In genomic region chr1:74790095-74790494, GRCm38 (mm10) we compare ENCODE assay signal across 23 mouse cellular contexts. TPM values are rescaled to one million over a fixed set of nuclear protein-coding genes. Genes with fewer than 3 reads are reported as not detected.
"Had no signal": no experiment of that assay in that cellular context is flagged by ENCODE, and none has a peak within 500 bp of the region (broad histone marks: within the 10 kb centered on the region; RNA-seq: fewer than 3 reads in every experiment).

No protein-coding gene starts in this region.

- H3K9ac ChIP-seq: kidney, embryonic 15.5 days; liver, embryonic 13.5 days; neural tube, embryonic 13.5 days; stomach, embryonic 15.5 days had no signal

- H3K36me3 ChIP-seq: kidney, embryonic 15.5 days; liver, embryonic 13.5 days; neural tube, embryonic 13.5 days; stomach, embryonic 15.5 days had no signal

- H3K4me3 ChIP-seq: kidney, embryonic 15.5 days; left cerebral cortex, adult 2 months; liver, embryonic 13.5 days; neural tube, embryonic 13.5 days; stomach, embryonic 15.5 days had no signal

- H3K27ac ChIP-seq: kidney, embryonic 15.5 days; left cerebral cortex, adult 2 months; liver, embryonic 13.5 days; neural tube, embryonic 13.5 days; stomach, embryonic 15.5 days had no signal

- H3K4me2 ChIP-seq: kidney, embryonic 15.5 days; liver, embryonic 13.5 days; neural tube, embryonic 13.5 days; stomach, embryonic 15.5 days had no signal

- DNase-seq: kidney, adult 8-10 months; kidney, postnatal 10 days; kidney, postnatal 36 days; layer of hippocampus, postnatal 36 days; left cerebral cortex, postnatal 4 days; liver, embryonic 13.5 days; lung, adult 2 months; lung, postnatal 14 days; lung, postnatal 4 days; right cerebral cortex, postnatal 25 days; spleen, adult 18-20 months; thymus, postnatal 25 days had no signal

- H3K9me3 ChIP-seq: kidney, embryonic 15.5 days; liver, embryonic 13.5 days; neural tube, embryonic 13.5 days; stomach, embryonic 15.5 days had no signal

- ATAC-seq: intestine, postnatal 0 days had no signal

RNA-seq across cellular contexts. Expression of gene Wnt10a, which starts 1.2 kb away (rescaled TPM):
- total RNA-seq: liver, adult 2 months; megakaryocyte progenitor cell, adult 5-6 weeks; megakaryocyte-erythroid progenitor cell, adult 5-6 weeks had no signal
- polyA plus RNA-seq: intestine, postnatal 0 days; liver, adult 2 months; liver, embryonic 13.5 days; liver, embryonic 16.5 days had no signal

RNA-seq across cellular contexts. Expression of gene Wnt6, which starts 18.4 kb away (rescaled TPM):
- total RNA-seq: liver, adult 2 months; megakaryocyte-erythroid progenitor cell, adult 5-6 weeks had no signal

RNA-seq across cellular contexts. Expression of gene Prkag3, which starts 41.1 kb away (rescaled TPM):
- total RNA-seq: layer of hippocampus, postnatal 10 days; layer of hippocampus, postnatal 36 days; left cerebral cortex, adult 2 months; left cerebral cortex, postnatal 14 days; left cerebral cortex, postnatal 4 days; megakaryocyte progenitor cell, adult 5-6 weeks; megakaryocyte-erythroid progenitor cell, adult 5-6 weeks had no signal
- polyA plus RNA-seq: liver, adult 2 months; neural tube, embryonic 13.5 days had no signal
